Mouse (Mus musculus) layer of hippocampus, postnatal 10 days (tissue): Measurements from ENCODE around the gene Aadacl4. TPM values are rescaled to one million over a fixed set of nuclear protein-coding genes. Genes with fewer than 3 reads are reported as not detected.
"Not testable (repeated sequence)": the region's sequence is repeated elsewhere in the genome, so short reads cannot be mapped to it uniquely, and the experiment has no call there.

Experiments used
- DNase-seq, 2 experiments: peaks; one replicate each; pipeline ENCODE4 v3.0.0; 2021; ENCODE audit warnings: low spot score in 2 of 2
- long read RNA-seq: library from polyadenylated mRNA; stranded (forward); transcript quantifications from one replicate; pipeline ENCODE4 v2.0.0, GENCODE M21; 2023
- total RNA-seq, 2 experiments: library from RNA; stranded (reverse); gene quantifications; 2 replicates each; pipeline ENCODE4 v1.2.3; 2021

Gene Aadacl4
- total RNA-seq, result not detected
- long read RNA-seq, result 0 reads

GRCm38 (mm10) chr4:144613407-144613806 lies at the start of gene Aadacl4:
Gene Aadacl4, plus strand, starts transcription at chr4:144613707.
- DNase-seq, result no peak

DNA sequence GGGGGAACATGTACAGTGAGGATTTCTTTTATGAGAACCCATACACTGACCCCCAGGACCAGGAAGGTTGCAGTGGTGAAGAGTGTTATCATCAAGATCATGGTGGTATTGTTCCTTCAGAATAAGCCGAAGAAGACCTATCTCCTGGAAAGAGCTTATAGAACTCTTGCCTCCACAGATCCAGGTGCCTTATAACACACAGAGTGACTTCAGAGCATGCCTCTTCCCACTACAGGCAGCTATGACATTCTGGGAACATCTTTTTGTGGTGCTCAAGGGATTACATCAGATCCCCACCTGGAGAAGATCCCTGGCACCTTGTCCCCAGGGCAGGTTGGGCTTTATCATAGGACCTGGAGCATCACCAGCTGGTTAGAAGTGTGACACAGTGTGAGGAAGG lies 48.5 kb upstream of the Aadacl4 start, which contains the start of gene Gm13124:
Gm13124 (minus strand) TSS at position 101 of the 400 bp plus-strand sequence.
- no peak for DNase-seq

DNA sequence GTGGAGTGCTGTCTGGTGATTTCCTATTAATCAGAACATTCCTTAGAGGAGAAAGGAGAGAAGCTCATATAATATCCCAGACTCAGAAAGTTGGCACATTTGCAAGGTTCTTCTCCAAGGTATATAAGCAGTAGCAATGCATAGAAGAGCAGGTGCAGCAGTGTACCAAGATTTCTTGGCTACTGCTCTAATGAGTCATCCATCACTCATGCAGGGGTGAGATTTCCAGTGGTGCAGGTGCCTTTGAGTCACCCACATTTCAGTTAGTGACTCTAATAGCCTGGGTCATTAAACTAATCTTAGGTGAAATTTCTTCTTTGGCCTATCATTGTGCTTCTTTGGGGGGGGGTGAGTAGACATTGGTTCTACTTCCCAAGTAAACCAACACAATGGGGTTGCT lies 45.8 kb upstream of the Aadacl4 start:
- DNase-seq, result no peak

- DNase-seq, result not testable (repeated sequence)
Measured at GRCm38 (mm10) chr4:144586207-144586606, 27.3 kb upstream of the Aadacl4 start.

DNA sequence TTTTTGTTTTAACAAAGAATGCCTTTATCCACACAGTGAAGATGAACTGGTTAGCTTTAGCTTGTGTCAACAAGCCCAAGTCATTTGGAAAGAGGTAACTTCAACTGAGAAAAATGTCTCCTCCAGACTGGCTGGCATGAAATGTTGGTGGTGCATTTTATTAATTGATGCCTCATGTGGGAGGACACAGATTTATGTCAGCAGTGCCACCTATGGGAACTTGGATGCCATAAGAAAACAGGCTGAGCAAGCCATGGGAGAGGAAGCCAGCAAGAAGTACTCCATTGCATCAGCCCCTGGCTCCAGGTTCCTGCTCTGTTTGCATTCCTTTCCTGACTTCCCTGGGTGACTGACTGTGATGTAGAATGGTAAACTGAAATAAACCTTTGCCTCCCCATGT lies 20.7 kb upstream of the Aadacl4 start:
- no peak for DNase-seq

GRCm38 (mm10) chr4:144614586-144614985 lies 1.1 kb downstream of the Aadacl4 start:
- no peak for DNase-seq

DNA sequence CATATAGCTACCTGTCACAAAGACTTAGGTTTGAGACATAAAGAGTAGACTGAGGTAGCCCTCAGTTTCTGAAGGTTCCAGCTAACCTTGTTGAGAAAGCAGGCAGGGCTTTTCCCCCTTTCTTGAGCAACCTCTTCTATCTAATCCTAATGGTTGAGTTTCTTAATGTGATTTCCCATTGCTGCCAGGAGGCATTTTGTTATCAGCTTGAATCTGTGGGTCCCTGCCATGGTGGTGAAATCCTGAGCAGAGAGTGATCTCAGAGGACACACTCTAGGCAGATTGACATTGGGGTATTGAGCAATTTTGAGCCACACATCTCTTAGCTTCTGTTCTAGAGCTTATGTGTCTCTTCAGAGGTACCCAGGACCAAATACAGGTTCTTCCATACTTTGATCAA lies 24.8 kb downstream of the Aadacl4 start:
- no peak for DNase-seq

Other genes with a start within 250 kb of the Aadacl4 start
- not detected for gene Pramef20, start 235.8 kb upstream of the Aadacl4 start, total RNA-seq
- not detected for gene Pramef12, start 205.2 kb upstream of the Aadacl4 start, total RNA-seq
- not detected for gene 1700012P22Rik, start 174.9 kb upstream of the Aadacl4 start, total RNA-seq
- not detected for gene Gm9944, start 160.4 kb upstream of the Aadacl4 start, total RNA-seq
- not detected for gene Aadacl3, start 150.0 kb upstream of the Aadacl4 start, total RNA-seq
- gene 9430007A20Rik, start 93.9 kb upstream of the Aadacl4 start, total RNA-seq, result not detected
- gene Gm13124, start 48.6 kb upstream of the Aadacl4 start, total RNA-seq, result not detected
- gene Gm436, start 72.7 kb downstream of the Aadacl4 start, total RNA-seq, result not detected
- not detected for gene Gm13178, start 107.7 kb downstream of the Aadacl4 start, total RNA-seq
- not detected for gene Gm438, start 172.9 kb downstream of the Aadacl4 start, total RNA-seq